Mouse (Mus musculus): ENCODE results near the gene Palm3.
A peak's percentile ranks its signal among the peaks of the same experiment; 100 is the strongest.
"Not testable (repeated sequence)": the region's sequence is repeated elsewhere in the genome, so short reads cannot be mapped to it uniquely, and the experiment has no call there.

Palm3 gene

GRCm38 (mm10) chr8:83998231-83999056 lies 22.8 kb upstream of the Palm3 start:
- DNase-seq: peak; percentile 62

GRCm38 (mm10) chr8:83999057-83999705 lies 22.1 kb upstream of the Palm3 start:
- no peak for DNase-seq

GRCm38 (mm10) chr8:83999825-84000224 lies 21.4 kb upstream of the Palm3 start:
- no peak for DNase-seq

- DNase-seq: no peak
These were observed 19.8 kb upstream of the Palm3 start, which contains the start of gene 1700067K01Rik for GRCm38 (mm10) chr8:84001281-84002000. Gene 1700067K01Rik, plus strand, starts transcription at chr8:84001502.

- DNase-seq: no peak
These were observed 18.2 kb upstream of the Palm3 start for GRCm38 (mm10) chr8:84002957-84003611.

- DNase-seq: no peak
These were observed 17.5 kb upstream of the Palm3 start for GRCm38 (mm10) chr8:84003612-84004246.

- DNase-seq: peak; percentile 88
These were observed 16.6 kb upstream of the Palm3 start for GRCm38 (mm10) chr8:84004533-84005201.

GRCm38 (mm10) chr8:84005502-84005901 lies 15.8 kb upstream of the Palm3 start:
- not testable (repeated sequence) for DNase-seq

GRCm38 (mm10) chr8:84008362-84008761 lies 12.9 kb upstream of the Palm3 start:
- no peak for DNase-seq

- DNase-seq: peak; percentile 84
These were observed 11.4 kb upstream of the Palm3 start for GRCm38 (mm10) chr8:84009876-84010275.

GRCm38 (mm10) chr8:84010625-84011611 lies 10.4 kb upstream of the Palm3 start:
- DNase-seq: peak; percentile 79

GRCm38 (mm10) chr8:84011705-84012498 lies 9.4 kb upstream of the Palm3 start, which contains the start of gene 2210011C24Rik:
Gene 2210011C24Rik, minus strand, starts transcription at chr8:84012171.
- DNase-seq: no peak

GRCm38 (mm10) chr8:84012499-84013165 lies 8.6 kb upstream of the Palm3 start:
- DNase-seq: no peak

- DNase-seq: no peak
These were observed 5.4 kb upstream of the Palm3 start for GRCm38 (mm10) chr8:84015833-84016232.

- no peak for DNase-seq
These were observed 1.5 kb upstream of the Palm3 start for GRCm38 (mm10) chr8:84019738-84020137.

- no peak for DNase-seq
These were observed 298 bp downstream of the Palm3 start for GRCm38 (mm10) chr8:84021569-84021968.

- no peak for DNase-seq
These were observed 1.8 kb downstream of the Palm3 start for GRCm38 (mm10) chr8:84023085-84023484.

GRCm38 (mm10) chr8:84023631-84024030 lies 2.4 kb downstream of the Palm3 start:
- no peak for DNase-seq

GRCm38 (mm10) chr8:84024171-84024570 lies 2.9 kb downstream of the Palm3 start:
- peak; percentile 59 for DNase-seq
